Mouse (Mus musculus): ENCODE results near the gene Gm11232. TPM values are rescaled to one million over a fixed set of nuclear protein-coding genes. Genes with fewer than 3 reads are reported as not detected.

The Gm11232 gene
- total RNA-seq (2021), result not detected
- long read RNA-seq, experiment 1, result 0 reads
- long read RNA-seq, experiment 2, result 0 reads

DNA sequence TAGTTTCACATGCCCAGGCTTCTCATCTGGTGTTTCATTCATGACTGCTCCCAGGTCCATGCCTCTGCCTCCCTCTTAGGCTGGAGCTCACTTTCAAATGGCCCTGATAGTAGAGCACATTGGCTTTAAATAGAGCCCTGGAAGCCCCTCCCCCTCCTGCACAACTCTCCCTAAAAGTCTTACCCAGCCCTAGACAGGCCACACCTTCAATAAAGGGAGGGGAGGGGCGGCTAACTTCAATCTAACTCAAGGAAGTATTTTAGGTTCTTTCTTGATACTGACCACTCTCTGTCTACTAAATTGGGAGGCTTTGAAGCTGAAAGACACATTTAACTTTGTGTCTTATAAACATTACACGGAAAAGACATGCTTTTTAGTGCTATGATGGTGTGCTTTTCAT lies at the start of gene Gm11232:
Gene Gm11232 (minus strand): TSS at position 101 of the 400 bp plus-strand sequence.
- no peak for DNase-seq (ENCODE audit: low spot score in 2 of 2)

DNA sequence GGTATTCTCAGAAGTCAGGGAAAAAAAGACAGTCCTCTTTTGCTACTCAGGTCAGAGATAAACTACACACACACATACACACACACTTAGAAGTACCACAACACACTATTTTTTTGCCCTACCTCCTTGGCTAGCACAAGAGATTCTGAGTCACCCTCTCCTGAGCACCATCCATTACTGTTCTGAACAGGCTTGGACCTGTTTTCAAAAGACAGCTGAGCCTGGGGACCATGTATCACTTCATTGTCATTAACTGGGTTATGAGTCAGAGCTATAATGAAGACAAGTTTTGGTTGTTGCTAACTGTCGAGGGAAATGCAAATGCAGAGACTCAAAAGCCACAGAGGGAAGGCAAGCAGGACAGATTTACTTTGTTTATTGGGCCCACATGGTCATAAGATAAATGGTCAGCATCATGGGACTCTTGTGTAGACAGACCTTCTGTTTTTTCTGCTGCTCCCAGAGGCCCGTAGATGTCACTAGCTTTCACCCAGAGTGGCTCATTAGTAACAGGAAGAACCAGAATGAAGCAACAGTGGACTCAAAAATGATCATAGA lies 48.3 kb upstream of the Gm11232 start:
- no peak for DNase-seq (ENCODE audit: low spot score in 2 of 2)

DNA sequence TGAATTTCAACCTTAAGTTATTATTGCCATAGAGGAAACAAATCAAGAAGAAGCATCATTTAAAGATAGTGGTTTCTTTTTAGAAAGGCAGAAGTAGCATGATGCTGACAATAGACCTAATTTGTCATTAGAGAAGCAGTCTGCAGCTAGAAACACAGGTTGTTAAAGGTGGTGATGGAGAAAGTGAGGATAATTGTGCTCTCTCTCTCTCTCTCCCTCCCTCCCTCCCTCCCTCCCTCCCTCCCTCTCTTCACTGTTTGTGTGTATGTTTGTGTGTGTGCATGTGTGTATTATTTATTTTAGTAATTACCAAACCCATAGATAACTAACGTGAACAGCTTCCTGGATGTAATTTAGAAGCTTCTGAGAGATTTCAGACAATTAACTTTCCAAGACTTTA lies 7.8 kb upstream of the Gm11232 start:
- DNase-seq (ENCODE audit: low spot score in 2 of 2), result no peak

DNA sequence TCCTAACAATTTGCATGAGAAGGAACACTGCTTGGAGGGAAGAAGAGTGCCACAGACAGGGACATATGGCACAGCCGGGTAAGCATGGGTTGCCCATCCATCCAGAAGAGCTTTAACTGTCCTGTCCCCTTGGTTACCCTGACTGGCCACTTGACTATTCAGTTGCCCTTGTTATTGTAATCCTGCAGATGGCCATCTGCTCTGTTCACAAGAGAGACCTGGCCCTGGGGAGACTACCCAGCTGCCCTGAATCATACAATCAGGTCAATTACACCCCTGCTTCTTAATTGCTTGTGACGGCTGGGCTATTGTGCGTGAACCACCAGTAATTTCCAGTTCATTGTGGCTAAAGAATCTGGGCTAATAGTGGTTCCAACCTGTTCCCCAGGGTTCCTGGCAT lies 7.3 kb upstream of the Gm11232 start:
- no peak for DNase-seq (ENCODE audit: low spot score in 2 of 2)

DNA sequence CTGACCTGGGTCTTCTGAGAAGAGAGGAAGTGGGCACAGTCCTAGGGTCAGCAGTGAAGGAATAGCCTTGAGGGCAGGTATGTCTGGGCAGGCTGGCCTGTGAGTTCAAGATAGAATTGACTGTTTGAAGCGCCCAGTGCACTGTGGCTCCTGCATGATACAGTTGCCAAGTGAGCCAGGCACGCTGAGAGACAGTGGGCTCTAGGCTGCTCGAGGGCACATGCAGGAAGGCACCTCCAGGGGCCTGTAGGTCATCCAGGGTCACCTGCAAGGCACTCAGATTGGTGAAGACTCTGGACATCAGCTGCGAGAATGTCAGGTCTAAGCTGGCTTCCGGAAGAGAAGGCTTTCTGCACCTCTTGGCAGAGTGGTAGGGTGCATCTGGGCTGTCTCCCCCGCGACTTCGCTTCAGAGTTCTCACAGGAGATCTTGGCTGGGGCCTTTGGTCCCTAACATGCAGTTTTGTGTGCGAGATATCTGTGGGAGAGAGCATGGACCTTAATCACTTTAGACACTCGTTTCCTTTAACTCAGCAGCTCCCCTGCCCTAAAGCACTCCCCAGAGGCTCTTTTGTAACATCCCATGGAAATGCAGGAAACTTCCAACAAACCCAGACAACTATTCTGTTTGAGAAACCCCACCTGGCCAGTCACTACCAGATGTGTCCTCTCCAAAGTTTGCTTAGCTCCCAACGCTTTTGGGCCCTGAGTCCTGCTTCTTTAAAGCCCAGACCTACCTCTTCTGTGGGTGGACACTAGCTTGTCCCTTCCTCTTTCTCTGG lies 1.1 kb downstream of the Gm11232 start:
- no peak for DNase-seq (ENCODE audit: low spot score in 2 of 2)

DNA sequence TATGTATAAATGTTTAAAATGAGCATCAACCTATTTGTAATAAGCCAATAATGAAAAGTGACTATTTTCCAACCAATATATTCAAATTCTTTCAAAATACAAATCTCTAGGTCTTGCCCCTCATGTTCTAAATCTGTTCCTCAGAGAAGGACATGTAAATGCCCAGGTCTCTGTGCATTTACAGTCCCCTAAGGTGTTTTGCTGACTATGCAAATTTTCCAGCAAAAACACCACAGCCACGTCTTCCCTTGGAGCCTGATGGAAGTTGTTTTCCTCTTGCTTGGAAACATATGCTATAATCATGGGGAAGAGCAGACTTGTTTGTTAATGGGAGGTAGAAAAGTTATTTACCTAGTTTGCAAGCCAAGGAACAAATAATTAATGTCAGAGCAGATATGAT lies 12.0 kb downstream of the Gm11232 start:
- DNase-seq (ENCODE audit: low spot score in 2 of 2), result no peak

DNA sequence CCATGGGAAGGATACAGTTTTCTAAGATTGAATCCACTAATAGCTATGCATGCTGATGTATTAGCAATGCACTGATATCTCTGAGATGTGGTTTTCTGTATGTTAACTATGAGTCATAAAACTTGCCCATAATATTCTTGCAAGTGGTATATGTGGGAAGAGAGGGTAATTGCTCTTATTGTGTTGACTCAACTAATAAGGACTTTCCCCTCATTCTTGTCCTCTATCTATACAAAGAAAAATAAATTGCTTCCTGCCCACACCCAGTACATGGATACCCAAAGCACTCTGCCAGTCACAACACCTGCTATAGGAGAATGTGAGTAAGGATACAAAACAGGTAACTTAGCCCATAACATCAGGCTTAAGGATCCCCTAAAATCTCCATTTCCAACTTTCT lies 21.2 kb downstream of the Gm11232 start:
- no peak for DNase-seq (ENCODE audit: low spot score in 2 of 2)

DNA sequence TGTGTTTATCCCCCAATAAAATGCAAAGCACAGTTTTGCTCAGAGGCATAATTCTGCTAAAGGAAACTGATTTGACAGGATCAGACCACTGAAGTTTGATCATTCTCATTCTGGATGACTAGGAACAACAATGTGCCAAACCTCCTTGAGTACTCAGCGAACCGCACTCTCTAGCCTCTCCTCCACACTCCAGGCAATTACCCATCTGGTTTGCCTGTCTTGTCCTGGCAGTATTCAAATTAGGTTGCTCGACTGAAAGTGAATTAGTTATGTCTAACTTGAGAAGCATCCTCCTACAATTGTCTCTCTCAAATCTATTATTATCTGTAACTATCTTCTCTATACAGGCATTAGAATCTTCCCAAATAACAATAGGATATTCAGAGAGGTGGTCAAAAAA lies 22.5 kb downstream of the Gm11232 start:
- DNase-seq (ENCODE audit: low spot score in 2 of 2), result peak; percentile 2 to 18

DNA sequence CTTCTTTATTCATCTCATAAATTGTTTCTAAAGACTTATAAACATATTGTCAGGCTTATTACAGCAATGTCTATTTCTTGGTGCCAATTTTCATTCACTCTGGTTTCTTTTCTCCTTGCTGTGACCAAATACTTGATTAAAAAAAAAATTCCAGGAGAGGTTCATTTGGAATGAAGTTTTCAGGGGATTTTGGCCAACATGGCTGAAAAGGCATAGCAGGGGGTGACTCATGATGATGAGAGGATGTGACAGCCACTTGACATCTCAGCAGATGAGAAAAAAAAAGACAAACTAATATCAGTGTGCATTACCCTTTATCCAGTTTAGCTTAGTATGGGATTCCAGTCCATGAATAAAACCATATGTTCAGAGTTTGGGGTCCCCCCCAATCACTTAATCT lies 28.4 kb downstream of the Gm11232 start:
- DNase-seq (ENCODE audit: low spot score in 2 of 2), result no peak

DNA sequence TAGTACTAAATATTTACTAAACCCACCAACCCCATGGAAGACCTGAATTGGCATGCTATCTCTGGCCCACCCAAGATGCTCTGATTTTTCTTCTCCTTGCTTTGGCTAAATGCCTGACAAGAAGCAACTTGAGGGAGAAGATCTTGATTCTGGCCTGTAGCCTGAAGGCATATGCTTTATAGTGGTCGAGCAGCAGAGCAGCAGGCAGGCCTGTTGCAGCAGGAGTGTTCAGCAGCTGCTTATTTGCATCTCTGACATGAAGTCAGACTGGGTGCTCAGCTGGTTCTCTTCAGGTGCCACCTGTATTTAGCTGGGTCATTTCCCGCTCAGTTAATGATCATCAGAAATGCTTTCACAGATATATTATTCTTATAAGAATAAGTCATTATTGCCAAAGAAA lies 30.2 kb downstream of the Gm11232 start:
- no peak for DNase-seq (ENCODE audit: low spot score in 2 of 2)

DNA sequence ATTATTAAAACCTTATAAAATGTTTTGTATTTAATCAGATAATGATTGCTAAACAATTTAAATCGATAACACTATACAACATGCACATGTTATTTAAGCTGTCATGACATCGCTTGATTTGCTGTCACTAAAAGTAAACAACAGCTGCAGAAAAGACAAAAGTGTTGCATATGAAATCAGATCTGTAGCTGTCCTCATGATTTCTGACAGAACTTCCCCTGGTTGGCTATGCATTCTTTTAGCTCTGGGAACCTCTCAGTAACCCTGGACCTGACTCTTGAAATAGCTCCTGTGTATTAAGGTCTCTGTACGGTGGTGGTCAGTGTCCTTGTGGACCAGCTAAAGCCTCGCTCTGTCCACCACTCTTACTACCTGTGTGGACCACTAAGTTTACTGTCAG lies 30.7 kb downstream of the Gm11232 start:
- no peak for DNase-seq (ENCODE audit: low spot score in 2 of 2)

DNA sequence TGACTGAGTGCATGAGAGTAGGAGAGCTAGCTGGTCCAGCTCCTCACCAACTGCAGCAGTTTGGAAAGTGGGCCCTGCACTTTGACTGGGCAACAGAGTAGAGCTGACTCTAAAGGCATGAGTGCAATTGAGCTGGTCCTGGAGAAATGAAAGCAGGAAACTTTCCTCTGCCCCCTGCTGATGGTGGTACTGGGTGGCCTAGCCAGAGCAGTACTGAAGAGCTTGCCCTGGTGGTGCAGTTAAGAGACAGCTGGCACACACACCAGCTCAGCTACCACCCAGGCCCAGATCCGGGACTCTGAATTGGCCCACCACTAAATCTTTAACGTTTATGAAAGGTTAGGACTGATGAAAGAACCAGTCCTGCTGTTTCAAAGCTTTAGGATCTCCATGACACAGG lies 31.9 kb downstream of the Gm11232 start:
- DNase-seq (ENCODE audit: low spot score in 2 of 2), result no peak

Measured in left cerebral cortex, adult 18-20 months (tissue).